Mouse (Mus musculus) cerebellum, adult 9-10 months (tissue): Measurements from ENCODE around the gene Ip6k3.

ENCODE experiments used
- DNase-seq: peaks from one replicate; pipeline ENCODE4 v3.0.0; 2022

Ip6k3 gene

DNA sequence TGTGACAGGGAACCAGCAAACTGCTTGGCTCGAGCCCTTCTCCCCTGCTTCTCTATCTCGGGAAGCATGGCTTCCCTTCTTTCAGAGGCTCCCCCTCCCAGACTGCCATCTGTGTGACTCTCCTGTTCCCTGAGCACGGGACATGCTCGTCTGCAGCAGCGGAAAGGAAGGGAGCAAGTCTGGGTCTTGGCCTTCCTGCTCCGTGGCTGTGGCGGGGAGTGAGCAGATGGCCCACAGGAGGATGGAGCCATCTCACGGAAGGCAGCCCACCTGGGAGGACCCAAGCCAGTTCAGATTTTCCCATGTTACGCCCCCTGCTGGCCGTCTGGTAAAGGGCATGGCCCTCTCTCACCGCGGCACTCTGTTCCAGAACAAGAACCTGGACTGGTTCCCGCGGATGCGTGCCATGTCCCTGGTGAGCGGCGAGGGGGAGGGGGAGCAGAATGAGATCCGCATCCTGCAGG lies 47.0 kb downstream of the Ip6k3 start:
- peak; percentile 98 for DNase-seq

- DNase-seq = peak; percentile 63
Measured at GRCm38 (mm10) chr17:27119954-27120353, 47.6 kb downstream of the Ip6k3 start.

DNA sequence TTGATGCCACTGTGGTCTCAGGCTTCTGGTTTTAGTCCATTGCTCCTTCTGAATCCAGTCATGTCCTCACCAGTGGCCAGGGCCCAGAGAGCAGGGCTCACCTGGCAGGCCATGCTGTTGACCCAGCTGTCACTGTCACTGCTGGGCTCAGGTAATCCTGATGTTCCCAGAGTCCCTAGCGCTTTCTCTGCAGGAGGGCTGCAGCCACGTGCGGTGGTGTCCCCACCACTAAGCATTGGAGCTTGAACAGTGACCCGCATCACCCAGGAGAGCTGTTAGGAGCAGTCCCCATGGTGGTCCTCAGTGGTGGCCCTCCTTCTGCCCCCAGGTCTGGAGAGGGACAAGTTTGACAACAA lies 48.1 kb downstream of the Ip6k3 start:
- no peak for DNase-seq

DNA sequence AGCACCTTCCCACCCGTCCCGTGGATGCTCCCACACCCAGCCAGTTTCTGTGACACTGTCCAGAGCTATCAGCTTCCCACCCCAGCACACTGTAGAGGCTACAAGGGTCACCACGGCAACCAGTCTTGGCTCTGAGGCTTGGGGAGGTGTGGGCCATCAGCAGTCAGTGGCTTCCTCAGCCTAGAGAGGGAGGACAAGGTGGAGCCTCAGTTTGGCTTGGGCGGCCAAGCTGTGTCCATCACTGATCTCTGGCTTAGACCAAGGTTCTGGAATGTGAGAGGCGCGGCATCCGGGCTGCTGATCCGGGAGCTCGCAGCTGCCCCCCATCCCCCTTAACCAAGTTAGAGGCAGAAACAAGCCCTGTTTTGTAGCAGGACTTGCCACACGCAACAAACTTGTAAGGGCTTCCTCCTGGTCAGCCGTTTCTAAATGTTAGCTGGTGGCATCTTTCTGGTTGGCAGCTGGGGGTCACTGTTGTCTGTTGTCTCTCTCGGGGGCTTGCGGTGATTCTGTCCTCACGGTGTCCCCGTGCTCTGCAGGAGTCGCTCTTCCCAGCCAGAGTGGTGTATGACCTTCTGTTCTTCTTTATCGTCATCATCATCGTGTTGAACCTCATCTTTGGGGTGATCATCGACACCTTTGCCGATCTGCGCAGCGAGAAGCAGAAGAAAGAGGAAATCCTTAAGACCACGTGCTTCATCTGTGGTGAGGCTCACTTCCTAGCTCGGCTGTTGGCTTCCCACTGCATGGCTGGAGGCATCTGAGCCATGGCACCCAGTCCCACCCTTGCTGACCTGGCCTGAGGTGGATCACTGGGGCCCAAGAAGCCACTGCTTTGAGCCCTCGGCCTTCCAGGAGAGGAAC lies 48.7 kb downstream of the Ip6k3 start:
- DNase-seq = peak; percentile 37

- no peak for DNase-seq
Measured at GRCm38 (mm10) chr17:27110072-27110471, 57.5 kb downstream of the Ip6k3 start.

- no peak for DNase-seq
Measured at GRCm38 (mm10) chr17:27107936-27108335, 59.7 kb downstream of the Ip6k3 start.

DNA sequence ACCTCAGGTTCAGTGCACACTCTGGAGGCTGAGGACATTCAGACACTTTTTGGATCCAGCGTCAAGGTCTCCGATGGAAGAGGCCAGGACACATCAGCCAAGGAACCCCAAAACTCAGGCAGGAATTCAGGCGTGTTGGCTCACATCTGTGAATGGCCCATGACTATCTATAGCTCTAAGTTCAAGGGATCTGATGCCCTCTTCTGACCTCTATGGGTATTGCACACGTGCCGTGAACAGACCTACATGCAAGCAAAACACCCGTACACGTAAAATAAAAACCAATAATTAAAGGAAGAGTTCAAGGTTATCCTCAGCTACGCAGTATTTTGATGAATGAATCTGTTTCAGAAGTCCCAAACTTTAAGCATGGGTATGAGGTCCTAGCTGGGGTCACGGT lies 60.9 kb downstream of the Ip6k3 start:
- peak; percentile 41 for DNase-seq

DNA sequence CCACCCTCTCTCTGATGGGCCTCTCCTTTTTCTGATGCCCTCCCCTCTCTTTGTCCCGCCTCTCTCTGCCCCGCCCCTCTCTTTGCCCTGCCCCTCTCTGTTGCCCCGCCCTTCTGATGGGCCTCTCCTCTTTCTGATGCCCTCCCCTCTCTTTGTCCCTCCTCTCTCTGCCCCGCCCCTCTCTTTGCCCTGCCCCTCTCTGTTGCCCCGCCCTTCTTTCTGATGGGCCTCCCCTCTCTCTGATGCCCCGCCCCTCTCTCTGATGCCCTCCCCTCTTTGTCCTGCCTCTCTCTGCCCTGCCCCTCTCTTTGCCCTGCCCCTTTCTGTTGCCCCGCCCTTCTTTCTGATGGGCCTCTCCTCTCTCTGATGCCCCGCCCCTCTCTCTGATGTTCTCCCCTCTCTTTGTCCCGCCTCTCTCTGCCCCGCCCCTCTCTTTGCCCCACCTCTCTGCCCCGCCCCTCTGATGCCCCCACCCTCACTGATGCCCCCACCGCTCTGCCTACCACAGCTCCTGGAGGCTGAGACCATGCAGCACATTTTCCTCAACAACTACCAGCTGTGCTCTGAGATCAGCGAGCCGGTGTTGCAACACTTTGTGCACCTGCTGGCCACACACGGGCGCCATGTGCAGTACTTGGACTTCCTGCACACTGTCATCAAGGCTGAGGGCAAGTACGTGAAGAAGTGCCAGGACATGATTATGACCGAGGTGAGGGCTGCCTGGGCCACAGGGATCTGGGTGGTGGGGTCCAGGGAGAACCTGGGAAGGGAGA lies 61.7 kb downstream of the Ip6k3 start:
- no peak for DNase-seq

GRCm38 (mm10) chr17:27101675-27102074 lies 65.9 kb downstream of the Ip6k3 start:
- no peak for DNase-seq

- peak; percentile 57 for DNase-seq
Measured at GRCm38 (mm10) chr17:27095690-27096089, 71.9 kb downstream of the Ip6k3 start.
